Mouse (Mus musculus): ENCODE measurements around the gene Cebpz. TPM values are rescaled to one million over a fixed set of nuclear protein-coding genes. Genes with fewer than 3 reads are reported as not detected.

The Cebpz gene
- polyA plus RNA-seq, 1 experiment = 27.2 TPM

GRCm38 (mm10) chr17:78916899-78917298 is 20.0 kb downstream of the Cebpz start:
- Histone ChIP-seq H3K4me1 (ENCODE audit: control insufficient read depth, insufficient read depth, insufficient read length, low read length) (peaks cover 3% of the 10 kb centered on the region; the same call in 1 of the 2 replicates), H3K27ac (replicated peaks; ENCODE audit: low read depth, low read length) (no peak overlapping the region), H3K4me3 (ENCODE audit: insufficient read depth, low read depth, low read length) (peak overlapping the region; percentile 73)

- peaks cover 3% of the 10 kb centered on the region; the same call in 1 of the 2 replicates for H3K4me1 ChIP-seq (ENCODE audit: control insufficient read depth, insufficient read depth, insufficient read length, low read length)
- peak within 1 kb of the TSS; percentile 59 for H3K27ac ChIP-seq (replicated peaks; ENCODE audit: low read depth, low read length)
- peak within 1 kb of the TSS; percentile 73 for H3K4me3 ChIP-seq (ENCODE audit: insufficient read depth, low read depth, low read length)
These were observed 20.5 kb downstream of the Cebpz start, which contains the start of gene Cebpzos for GRCm38 (mm10) chr17:78916369-78916813. Gene Cebpzos, plus strand, starts transcription at chr17:78916500.

- H3K27ac ChIP-seq (replicated peaks; ENCODE audit: low read depth, low read length) = peak overlapping the region; percentile 59; the same call in 1 of the 2 replicates
- peak overlapping the region; percentile 73 for H3K4me3 ChIP-seq (ENCODE audit: insufficient read depth, low read depth, low read length)
- peaks cover 3% of the 10 kb centered on the region; the same call in 1 of the 2 replicates for H3K4me1 ChIP-seq (ENCODE audit: control insufficient read depth, insufficient read depth, insufficient read length, low read length)
These were observed 21.1 kb downstream of the Cebpz start for GRCm38 (mm10) chr17:78915772-78916171.

- Histone ChIP-seq H3K4me3 (ENCODE audit: insufficient read depth, low read depth, low read length) (no peak overlapping the region), H3K27ac (replicated peaks; ENCODE audit: low read depth, low read length) (no peak overlapping the region), H3K4me1 (ENCODE audit: control insufficient read depth, insufficient read depth, insufficient read length, low read length) (peaks cover 3% of the 10 kb centered on the region; the same call in 1 of the 2 replicates)
These were observed 22.9 kb downstream of the Cebpz start for GRCm38 (mm10) chr17:78913921-78914320.

GRCm38 (mm10) chr17:78912861-78913281 is 24.0 kb downstream of the Cebpz start:
- peak overlapping the region; percentile 17; the same call in 1 of the 2 replicates for H3K4me3 ChIP-seq (ENCODE audit: insufficient read depth, low read depth, low read length)

GRCm38 (mm10) chr17:78909374-78909773 is 27.5 kb downstream of the Cebpz start:
- H3K27ac ChIP-seq (replicated peaks; ENCODE audit: low read depth, low read length) = no peak overlapping the region

More at GRCm38 (mm10) chr17:78912861-78913281, 24.0 kb downstream of the Cebpz start:
- Histone ChIP-seq H3K27ac (replicated peaks; ENCODE audit: low read depth, low read length) (no peak overlapping the region), H3K4me1 (ENCODE audit: control insufficient read depth, insufficient read depth, insufficient read length, low read length) (peaks cover 3% of the 10 kb centered on the region; the same call in 1 of the 2 replicates)

GRCm38 (mm10) chr17:78906892-78907291 is 30.0 kb downstream of the Cebpz start, which contains the start of gene Sult6b1:
Gene Sult6b1, minus strand, starts transcription at chr17:78906992.
- Histone ChIP-seq H3K4me1 (ENCODE audit: control insufficient read depth, insufficient read depth, insufficient read length, low read length) (no peaks in the 10 kb centered on the region), H3K27ac (replicated peaks; ENCODE audit: low read depth, low read length) (no peak within 1 kb of the TSS), H3K4me3 (ENCODE audit: insufficient read depth, low read depth, low read length) (no peak within 1 kb of the TSS)

More at GRCm38 (mm10) chr17:78909374-78909773, 27.5 kb downstream of the Cebpz start:
- H3K4me3 ChIP-seq (ENCODE audit: insufficient read depth, low read depth, low read length) = no peak overlapping the region
- no peaks in the 10 kb centered on the region for H3K4me1 ChIP-seq (ENCODE audit: control insufficient read depth, insufficient read depth, insufficient read length, low read length)

- Histone ChIP-seq H3K4me3 (ENCODE audit: insufficient read depth, low read depth, low read length) (no peak overlapping the region), H3K27ac (replicated peaks; ENCODE audit: low read depth, low read length) (no peak overlapping the region), H3K4me1 (ENCODE audit: control insufficient read depth, insufficient read depth, insufficient read length, low read length) (no peaks in the 10 kb centered on the region)
These were observed 33.7 kb downstream of the Cebpz start for GRCm38 (mm10) chr17:78903158-78903557.

- Histone ChIP-seq H3K4me3 (ENCODE audit: insufficient read depth, low read depth, low read length) (peak overlapping the region; percentile 42), H3K27ac (replicated peaks; ENCODE audit: low read depth, low read length) (no peak overlapping the region), H3K4me1 (ENCODE audit: control insufficient read depth, insufficient read depth, insufficient read length, low read length) (no peaks in the 10 kb centered on the region)
These were observed 41.5 kb downstream of the Cebpz start for GRCm38 (mm10) chr17:78895394-78895793.

GRCm38 (mm10) chr17:78894991-78895390 is 41.9 kb downstream of the Cebpz start:
- no peak overlapping the region for H3K4me3 ChIP-seq (ENCODE audit: insufficient read depth, low read depth, low read length)
- no peaks in the 10 kb centered on the region for H3K4me1 ChIP-seq (ENCODE audit: control insufficient read depth, insufficient read depth, insufficient read length, low read length)
- no peak overlapping the region for H3K27ac ChIP-seq (replicated peaks; ENCODE audit: low read depth, low read length)

- Histone ChIP-seq H3K4me3 (ENCODE audit: insufficient read depth, low read depth, low read length) (no peak overlapping the region), H3K27ac (replicated peaks; ENCODE audit: low read depth, low read length) (no peak overlapping the region), H3K4me1 (ENCODE audit: control insufficient read depth, insufficient read depth, insufficient read length, low read length) (no peaks in the 10 kb centered on the region)
These were observed 45.8 kb downstream of the Cebpz start for GRCm38 (mm10) chr17:78891020-78891419.

- no peak overlapping the region for H3K27ac ChIP-seq (replicated peaks; ENCODE audit: low read depth, low read length)
- no peak overlapping the region for H3K4me3 ChIP-seq (ENCODE audit: insufficient read depth, low read depth, low read length)
- no peaks in the 10 kb centered on the region for H3K4me1 ChIP-seq (ENCODE audit: control insufficient read depth, insufficient read depth, insufficient read length, low read length)
These were observed 47.7 kb downstream of the Cebpz start for GRCm38 (mm10) chr17:78889184-78889583.

- Histone ChIP-seq H3K4me1 (ENCODE audit: control insufficient read depth, insufficient read depth, insufficient read length, low read length) (no peaks in the 10 kb centered on the region), H3K27ac (replicated peaks; ENCODE audit: low read depth, low read length) (no peak overlapping the region), H3K4me3 (ENCODE audit: insufficient read depth, low read depth, low read length) (no peak overlapping the region)
These were observed 48.3 kb downstream of the Cebpz start for GRCm38 (mm10) chr17:78888554-78888953.

- Histone ChIP-seq H3K4me1 (ENCODE audit: control insufficient read depth, insufficient read depth, insufficient read length, low read length) (no peaks in the 10 kb centered on the region; the same call in 1 of the 2 replicates), H3K27ac (replicated peaks; ENCODE audit: low read depth, low read length) (no peak overlapping the region), H3K4me3 (ENCODE audit: insufficient read depth, low read depth, low read length) (no peak overlapping the region)
These were observed 51.4 kb downstream of the Cebpz start for GRCm38 (mm10) chr17:78885286-78886065.

GRCm38 (mm10) chr17:78883291-78883690 is 53.6 kb downstream of the Cebpz start:
- Histone ChIP-seq H3K4me3 (ENCODE audit: insufficient read depth, low read depth, low read length) (no peak overlapping the region), H3K27ac (replicated peaks; ENCODE audit: low read depth, low read length) (no peak overlapping the region), H3K4me1 (ENCODE audit: control insufficient read depth, insufficient read depth, insufficient read length, low read length) (no peaks in the 10 kb centered on the region; the same call in 1 of the 2 replicates)

Measured in brown adipose tissue, adult 24 weeks (tissue).